Mouse (Mus musculus) brain, embryonic 14.5 days (tissue): ENCODE data around the gene Fdx1l.

Experiments used
- CTCF ChIP-seq: fragments of 200-500 bp; IDR thresholded peaks from 2 replicates; pipeline ENCODE4 v1.5.1; 2012; ENCODE audit warnings: inconsistent platforms, mild to moderate bottlenecking, moderate library complexity, borderline replicate concordance; ENCODE audit not compliant: insufficient read depth, insufficient read length; ENCODE audit errors: extremely low read depth
- POLR2A ChIP-seq: fragments of 200-500 bp; IDR thresholded peaks from 2 replicates; pipeline ENCODE4 v1.6.1; 2012; ENCODE audit warnings: mild to moderate bottlenecking, inconsistent platforms, borderline replicate concordance; ENCODE audit not compliant: poor library complexity, insufficient read depth, insufficient read length, severe bottlenecking; ENCODE audit errors: extremely low read depth

DNA sequence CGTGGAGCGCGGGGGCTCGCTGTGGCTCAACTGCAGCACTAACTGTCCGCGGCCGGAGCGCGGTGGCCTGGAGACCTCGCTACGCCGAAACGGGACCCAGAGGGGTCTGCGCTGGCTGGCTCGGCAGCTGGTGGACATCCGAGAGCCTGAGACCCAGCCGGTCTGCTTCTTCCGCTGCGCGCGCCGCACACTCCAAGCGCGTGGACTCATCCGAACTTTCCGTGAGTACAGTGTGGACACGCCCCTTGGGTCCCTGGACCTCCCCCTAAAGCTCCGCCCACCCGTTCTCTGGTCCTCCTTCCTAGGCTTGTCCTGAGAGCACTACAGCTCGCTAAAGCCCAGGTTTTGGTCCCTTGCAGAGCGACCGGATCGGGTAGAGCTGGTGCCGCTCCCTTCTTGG, 40.3 kb downstream of the Fdx1l start:
- TF ChIP-seq POLR2A (no peak), CTCF (no peak)
